Mouse (Mus musculus): ENCODE measurements at regions not wholly inside any gene's neighbourhood (a gene's known extent, or its start where the extent isn't known, plus 50 kb on each side); places are given as distances from the start of the nearest gene placed in this dataset.
"Not testable (repeated sequence)": the region's sequence is repeated elsewhere in the genome, so short reads cannot be mapped to it uniquely, and the experiment has no call there.

DNA sequence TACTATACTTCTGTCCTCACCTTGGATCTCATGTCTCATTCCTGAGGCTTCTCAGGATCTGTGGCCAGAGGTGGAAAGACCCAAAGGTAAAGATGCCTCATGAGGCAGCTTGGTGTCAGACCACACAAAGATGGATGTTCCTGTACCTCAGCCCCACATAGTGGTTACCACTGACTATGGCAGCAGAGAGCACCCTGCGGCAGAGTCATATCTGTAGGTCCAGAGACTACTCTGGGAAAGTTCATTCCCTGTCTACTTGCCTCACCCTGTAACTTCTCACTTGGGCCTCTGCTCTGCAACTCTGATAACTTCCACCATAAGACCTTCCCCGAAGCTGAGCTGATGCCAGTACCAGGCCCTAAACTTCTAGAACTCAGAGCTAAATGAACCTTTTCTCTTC, 91.9 kb upstream of the Klf13 start:
- DNase-seq (ENCODE audit: low spot score), result no peak

DNA sequence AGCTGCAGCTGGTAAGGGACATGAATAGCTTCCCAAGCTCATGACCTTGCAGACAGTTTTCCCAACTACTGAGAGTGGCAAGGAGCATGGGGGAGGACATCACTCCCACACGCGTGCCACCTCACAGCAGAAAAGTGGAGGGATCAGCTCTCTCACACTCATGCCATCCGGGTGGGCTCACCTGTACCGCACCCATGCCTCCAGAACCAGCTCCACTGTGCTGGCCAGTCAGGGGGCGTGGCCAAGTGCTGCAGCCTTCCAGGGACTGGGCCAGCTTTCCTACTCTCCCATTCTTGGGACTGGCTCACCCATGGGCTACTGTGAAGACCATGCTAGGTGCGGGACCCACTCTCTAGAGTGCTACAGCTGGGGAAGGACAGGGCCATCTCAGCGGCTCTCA, 88.4 kb upstream of the Klf13 start:
- no peak for DNase-seq (ENCODE audit: low spot score)

DNA sequence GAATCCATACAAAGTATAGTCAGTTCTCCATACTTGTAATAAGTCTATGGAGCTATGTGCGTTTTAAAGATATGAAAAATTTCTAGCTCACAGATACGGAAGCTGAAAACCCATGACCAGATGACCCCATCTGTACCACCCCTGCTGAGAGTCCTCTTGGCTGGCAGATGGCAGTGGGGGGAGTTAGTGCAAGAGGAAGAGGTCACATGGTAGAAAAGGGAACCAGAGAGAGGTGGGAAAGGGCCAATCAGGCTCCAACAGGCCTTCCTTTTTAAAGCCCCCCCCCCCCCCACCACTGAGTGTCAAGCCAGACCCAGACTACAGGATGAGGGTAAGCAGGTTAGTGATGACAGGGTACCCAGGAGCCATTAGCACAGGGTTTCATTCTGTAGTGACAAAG, 86.4 kb upstream of the Klf13 start:
- no peak for DNase-seq (ENCODE audit: low spot score)

DNA sequence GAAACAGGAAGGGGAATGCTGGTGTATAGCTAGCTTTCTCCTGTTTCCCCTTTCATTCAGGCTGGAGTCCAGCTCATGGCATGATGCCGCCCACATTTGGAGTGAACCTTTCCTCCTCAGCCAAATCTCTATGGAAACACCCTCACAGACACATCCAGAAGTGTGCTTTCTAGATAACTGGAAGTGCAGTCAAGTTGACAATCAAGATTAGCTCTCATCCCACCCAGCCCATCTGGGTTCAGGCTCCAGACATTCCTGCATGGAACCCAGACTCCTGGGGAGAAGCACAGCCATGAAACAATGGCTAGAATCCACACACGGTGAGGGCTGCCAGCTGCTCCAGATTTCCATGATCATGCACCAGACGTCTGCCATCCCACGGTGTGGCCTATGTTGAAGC, 85.5 kb upstream of the Klf13 start:
- no peak for DNase-seq (ENCODE audit: low spot score)

DNA sequence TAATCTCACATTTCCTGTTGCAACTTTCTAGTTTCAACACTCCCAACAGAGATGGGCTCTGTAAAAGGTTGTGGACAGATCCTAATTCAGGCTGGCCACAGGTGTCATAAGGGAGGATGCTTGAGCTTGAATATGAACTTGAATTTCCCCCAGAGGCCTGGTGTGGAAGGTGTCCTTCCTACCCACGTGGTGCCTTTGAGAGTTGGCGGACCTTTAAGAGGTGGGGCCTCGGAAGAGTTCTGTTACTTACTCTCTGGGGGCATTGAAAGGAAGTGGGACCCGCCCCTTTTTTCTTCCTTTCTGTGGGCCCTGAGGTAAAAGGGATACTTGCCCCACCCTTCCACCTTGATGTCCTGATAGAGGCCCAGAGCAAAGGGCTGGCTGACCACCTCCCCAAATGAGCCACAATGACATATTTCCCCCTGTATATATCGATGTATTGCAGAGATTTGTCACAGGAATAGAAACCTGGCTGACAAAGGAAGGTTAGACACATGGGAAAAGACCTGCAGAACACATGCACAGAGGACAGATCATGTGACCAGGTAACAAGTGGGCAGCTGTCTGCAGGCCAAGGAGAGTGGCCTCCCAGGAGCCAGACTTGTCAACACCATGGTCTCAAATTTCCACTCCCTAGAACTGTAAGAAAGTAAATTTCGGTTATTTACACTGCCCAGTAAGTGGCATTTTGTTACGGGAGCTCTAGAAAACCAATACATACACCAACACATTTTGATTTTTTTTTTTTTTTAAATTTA, 84.2 kb upstream of the Klf13 start:
- no peak for DNase-seq (ENCODE audit: low spot score)

DNA sequence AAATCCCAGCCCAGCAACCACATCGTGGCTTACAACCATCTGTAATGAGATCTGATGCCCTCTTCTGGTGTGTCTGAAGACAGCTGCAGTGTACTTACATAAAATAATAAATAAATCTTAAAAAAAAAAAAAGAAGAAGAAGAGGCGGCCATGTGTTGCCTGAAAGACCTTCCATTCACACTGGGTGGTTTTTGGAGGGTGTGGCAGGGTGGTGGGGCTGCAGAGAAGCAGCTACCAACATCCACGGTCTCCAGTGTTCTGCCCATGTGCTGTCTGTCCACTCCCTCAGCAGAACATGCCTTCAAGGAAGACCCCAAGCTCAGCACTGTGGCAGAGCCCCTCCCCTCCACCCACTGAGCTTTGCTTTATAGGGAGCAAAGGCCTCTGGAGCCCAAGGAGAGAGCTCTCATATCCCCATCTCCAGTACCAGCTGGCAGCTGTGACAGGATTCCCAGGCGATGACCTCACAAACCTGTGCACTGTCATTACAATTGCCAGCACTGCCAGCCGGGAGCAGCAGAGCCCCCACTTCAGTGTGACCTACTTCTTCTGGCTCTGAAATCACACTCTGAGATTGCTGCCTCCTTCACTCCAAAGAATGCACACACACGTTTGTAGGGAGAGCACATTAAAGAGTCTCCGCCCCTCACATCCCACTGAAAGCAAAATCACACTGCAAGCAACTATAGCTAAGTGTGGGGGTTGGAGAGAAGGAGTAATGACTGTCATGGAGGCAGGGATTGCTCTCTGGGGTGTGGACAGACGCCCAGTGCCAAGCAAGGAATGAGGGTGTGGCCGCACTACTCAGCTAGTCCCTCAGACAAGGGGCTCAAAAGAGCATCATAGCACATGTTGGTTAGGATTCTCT, 82.8 kb upstream of the Klf13 start:
- no peak for DNase-seq (ENCODE audit: low spot score)

DNA sequence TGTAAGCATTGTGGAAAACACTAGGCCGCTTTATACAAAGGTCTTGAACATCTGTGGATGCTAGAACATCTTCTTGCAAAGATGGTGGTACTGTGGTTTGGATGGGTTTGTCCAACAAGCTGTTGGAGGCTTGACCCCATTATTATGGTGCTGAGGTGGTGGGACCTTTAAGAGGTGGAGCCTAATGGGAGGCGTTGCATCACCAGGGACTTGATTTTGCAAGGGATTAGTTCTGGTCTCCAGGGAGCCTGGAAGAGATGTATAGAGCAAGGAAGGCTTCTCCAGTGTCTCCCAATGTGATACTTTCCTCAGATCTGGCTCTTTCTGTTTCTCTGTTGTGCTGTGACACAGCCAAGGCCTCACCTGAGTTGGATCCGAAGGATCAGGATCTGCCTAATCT, 79.4 kb upstream of the Klf13 start:
- no peak for DNase-seq (ENCODE audit: low spot score)

DNA sequence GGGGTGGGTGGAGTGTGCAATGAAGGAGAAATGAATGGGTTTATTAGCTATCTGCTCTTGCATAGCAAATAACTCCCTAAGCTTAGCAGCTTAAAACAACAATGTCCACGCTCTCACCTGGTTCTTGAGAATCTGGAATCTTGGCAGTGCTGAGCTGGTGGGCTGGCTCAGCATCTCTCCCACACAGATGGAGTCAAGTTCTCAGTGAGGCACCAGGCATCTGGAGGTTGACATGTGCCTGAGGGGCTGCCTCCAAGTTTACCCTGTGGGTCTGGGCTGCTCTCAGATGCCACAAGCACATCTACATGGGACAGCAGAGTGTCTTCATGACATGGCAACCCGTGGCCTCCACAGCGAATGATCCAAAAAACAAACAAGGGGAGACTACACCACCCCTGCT, 78.2 kb upstream of the Klf13 start:
- DNase-seq (ENCODE audit: low spot score), result no peak

DNA sequence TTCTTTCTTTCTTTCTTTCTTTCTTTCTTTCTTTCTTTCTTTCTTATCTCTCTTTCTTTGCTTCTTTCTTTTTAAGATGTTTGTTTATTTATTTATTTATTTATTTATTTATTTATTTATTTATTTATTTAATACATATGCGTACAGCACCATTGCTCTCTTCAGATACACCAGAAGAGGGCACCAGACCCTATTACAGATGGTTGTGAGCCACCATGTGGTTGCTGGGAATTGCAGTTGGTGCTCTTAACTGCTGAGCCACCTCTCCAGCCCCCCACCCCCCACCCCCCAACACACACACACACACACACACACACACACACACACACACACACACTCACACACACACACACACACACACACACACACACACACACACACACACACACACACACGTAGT, 76.4 kb upstream of the Klf13 start:
- not testable (repeated sequence) for DNase-seq (ENCODE audit: low spot score)

DNA sequence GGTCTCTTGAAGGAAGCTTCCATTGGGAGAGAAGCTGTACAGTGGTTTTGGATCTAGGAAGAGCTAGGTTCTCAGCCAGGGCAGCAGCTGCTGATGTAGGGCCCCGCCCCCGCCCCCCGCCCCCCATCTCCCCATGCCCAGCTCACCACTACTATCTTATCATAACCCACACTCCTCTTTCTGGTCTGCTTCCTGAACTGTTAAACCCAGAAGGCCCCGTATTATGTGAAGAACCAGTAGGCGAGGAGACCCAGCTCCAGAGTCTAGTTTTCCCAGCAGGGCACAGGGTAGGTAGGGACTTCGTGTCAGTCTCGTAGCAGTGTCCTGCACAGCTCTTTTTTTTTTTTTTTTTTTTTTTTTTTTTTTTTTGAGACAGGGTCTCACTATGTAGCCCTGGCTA, 75.5 kb upstream of the Klf13 start:
- no peak for DNase-seq (ENCODE audit: low spot score)

DNA sequence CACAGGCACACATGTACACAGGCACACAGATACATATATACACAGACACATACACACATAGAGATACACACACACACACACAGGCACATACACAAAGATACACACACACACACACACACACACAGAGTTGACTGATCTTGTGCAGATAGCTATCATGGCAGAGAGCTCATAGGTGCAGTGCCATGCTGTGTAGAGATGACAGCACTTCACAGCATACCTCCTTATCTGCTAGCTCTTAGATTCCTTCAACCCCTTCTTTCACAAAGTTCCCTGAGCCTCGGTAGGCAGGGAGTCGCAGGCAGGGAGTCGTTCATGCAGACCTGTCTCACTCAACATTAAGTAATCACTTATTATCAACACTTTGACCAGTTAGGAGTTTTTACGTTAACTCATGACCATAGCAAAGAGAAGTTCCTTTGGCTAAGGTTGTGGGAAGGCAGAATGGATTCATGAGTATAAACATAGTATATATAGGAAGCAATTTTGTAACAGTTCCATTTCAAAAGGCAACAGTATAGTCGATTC, 74.4 kb upstream of the Klf13 start:
- no peak for DNase-seq (ENCODE audit: low spot score)

DNA sequence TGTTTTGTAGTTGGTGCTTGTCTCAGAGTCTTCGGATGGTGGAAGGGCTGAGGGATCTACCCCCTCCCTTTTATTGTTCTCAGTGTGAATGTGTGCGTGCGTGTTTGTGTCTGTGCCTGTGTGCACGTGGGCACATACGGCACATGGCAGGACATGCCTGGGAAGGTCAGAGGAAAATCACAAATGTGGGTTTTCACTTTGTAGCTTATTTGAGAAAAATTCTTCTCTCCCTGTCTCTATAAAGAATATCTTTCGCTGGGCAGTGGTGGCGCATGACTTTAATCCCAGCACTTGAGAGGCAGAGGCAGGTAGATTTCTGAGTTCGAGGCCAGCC, 73.5 kb upstream of the Klf13 start:
- no peak for DNase-seq (ENCODE audit: low spot score)

DNA sequence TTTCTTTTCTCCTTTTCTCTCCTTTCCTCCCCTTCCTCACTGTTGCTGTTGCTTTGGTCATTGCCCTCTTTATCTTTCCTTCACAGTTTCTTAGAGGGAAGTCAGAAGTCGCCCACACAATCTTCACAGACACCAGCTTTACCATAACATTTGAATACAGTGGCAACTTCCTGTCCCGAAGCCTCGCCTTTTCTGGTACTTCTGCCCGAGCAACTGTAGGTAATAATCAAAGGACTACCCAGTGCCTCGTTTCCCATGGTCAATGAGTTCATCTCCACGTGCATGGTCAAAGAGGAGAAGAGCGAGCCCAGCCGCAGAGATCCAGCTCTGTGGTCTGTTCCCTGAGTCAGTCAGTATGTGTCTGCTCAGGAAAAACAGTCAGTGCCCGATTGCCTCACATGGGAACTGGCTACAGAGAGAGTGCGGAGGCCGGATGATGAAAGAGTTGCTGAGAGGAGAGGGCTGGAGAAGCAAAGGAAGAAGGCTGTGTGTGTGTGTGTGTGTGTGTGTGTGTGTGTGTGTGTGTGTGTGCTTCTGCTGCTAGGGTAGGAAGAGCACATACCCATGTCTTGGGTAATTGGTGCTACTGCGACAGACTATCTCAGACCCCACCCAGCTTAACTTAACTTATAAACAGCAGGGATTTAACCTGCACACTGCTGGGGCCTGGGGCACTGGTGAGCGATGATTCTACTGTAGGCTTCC, 73.0 kb upstream of the Klf13 start:
- DNase-seq (ENCODE audit: low spot score), result no peak

DNA sequence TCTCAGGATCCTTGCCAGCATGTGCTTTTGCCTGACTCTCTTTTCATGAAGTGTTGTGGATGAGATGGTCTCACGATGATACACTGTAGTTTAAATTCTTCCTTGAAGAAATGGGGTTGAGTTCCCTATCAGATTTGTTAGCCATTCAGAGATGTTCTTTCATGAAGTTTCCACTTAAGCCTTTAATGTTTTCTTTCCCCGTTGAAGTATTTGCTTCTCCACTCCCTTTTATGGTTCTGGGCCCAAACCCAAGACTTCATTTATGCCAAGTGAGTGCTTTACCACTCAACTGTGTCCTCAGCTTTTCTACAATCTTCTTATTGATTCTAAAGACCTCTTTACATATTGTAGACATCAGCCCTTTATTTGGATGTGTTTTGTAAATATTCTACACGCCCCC, 71.9 kb upstream of the Klf13 start:
- no peak for DNase-seq (ENCODE audit: low spot score)

DNA sequence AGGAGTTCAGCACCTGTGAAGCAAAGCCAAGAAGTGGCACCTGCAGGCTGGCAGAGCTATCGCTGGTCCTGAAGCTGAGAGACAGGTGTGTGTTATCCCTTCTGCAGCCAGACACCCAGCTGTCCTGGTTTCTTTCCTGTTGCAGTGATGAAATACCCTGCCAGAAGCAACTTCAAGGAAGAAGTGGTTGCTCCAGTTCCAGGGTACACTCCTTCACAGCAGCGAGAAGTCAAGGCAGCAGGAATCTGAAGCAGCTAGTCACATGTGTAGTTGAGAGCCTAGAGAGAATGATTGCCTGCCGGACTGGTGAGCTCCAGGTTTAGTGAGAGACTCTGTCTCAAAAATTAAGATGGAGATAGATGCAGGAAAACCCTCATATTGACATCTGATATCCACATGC, 69.1 kb upstream of the Klf13 start:
- DNase-seq (ENCODE audit: low spot score), result no peak

DNA sequence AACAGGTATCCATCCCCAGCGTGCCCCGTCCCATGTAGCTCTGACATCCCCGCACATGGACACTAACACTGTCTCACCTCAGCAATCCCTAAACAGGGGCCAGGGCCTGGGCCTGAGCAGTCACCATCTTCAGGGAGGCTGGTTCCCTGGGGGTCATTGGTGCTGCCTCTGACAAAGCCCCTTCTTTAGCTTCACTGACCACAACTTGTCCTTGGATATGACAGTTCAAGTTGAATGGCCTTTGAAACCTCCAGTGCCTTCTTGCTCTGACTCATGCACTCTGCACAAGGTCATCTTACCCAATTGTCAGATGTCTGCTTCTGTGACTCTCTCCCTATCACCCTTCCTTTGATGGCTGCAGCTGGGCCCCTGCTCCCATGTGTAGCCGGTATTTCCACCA, 68.2 kb upstream of the Klf13 start:
- DNase-seq (ENCODE audit: low spot score), result no peak

DNA sequence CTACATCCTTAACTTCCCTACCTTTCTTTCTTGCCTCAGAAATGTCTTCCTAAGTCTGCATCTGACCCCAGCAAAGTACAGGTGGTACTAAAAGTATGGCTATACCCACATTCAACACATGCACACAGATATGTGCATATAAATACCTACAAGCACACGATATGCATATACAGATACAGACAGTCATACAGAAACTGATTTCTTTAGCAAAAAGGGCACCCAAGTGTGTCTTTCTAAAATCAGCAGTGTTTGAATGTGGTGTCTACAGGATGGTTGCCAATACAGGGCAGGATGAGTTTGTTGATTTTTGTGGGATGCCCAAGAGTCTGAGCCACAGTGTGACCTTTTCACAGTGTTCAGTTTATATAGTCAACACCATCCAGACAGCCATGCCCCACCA, 67.0 kb upstream of the Klf13 start:
- no peak for DNase-seq (ENCODE audit: low spot score)

DNA sequence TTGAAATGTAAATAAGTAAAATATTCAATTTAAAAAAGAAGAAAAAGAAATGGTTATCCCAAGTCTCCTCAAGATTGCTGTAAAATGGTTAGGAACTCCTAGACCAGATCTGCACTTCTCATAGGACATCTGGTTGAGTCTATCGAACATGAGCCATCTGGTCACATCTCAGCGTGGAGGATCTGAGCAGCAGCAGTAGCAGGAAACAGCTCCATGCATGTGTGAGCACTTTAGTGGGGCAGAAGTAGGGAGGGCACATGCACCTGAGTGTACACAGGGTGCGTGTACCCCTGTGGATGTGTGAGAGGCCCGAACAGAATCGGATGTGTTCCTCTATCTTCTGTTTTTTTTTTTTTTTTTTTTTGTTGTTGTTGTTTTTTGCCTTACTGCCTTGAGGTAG, 65.2 kb upstream of the Klf13 start:
- DNase-seq (ENCODE audit: low spot score), result no peak

DNA sequence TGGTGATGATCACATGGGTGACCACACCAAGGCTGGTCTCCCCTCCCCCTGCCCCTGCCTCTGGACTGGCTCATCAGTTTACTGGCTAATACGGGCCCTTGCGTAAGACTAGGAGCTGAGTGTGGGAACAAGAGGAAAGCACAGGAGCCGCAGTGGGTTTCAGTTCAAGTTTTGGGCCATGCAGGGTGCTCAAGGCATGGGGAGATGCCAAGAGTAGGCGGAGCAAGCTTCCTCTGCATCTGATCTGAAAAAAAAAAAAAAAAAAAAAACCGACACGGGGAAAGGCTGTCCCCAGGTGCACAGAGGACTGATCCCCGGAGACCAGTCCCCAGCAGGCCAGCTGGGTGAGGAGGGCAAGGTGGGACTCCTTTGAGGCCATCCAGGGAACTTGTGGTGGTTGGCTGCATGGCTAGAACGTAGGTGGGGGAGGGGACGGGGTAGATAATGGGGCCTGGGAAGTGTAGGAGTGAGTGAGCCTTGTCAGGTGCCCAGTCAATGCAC, 62.9 kb upstream of the Klf13 start:
- no peak for DNase-seq (ENCODE audit: low spot score)

DNA sequence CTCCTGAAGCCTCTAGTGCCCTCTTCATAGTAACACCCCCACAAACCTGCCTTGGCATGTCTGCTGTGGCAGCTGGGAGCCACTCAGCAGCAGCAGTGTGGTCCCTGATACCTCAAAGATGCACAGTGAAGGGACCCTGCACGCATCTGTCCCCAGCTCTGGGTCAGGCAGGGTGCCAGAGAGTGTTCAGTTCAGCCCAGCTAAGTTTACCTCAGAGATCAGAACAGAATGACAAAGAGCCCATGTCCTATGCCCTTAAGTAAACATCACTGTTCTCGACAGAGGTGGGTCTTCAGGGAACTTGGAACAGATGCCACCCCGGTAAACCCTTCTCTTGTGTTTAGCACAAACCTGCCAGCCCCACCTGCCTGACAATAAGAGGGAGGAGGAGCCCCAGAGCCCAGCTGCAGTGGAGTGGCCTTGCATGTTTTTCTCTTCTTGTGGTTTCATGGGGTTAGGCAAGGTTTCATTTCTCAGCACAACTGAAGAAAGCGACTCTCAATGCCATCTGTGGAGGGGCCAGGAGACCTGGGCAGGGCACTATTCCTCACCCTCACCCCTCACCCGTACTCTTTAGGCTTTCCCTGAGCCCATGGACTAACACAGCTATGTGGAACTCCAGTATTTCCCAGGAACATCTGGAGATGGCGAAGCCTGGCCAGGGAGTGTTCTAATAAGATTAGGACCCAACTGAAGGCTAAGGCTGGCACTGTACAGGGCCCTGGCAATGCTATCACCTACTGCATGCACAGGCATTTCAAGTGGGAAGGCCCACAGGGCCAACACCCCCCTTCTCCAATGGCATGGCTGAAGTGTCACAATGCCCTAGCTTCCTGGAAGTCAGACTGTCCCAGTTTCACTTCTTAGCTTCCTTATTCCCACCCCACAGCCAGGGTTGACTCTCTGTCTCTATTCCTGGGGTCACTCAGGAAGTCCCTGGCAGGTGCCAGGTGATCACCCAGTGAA, 60.6 kb upstream of the Klf13 start:
- no peak for DNase-seq (ENCODE audit: low spot score)

DNA sequence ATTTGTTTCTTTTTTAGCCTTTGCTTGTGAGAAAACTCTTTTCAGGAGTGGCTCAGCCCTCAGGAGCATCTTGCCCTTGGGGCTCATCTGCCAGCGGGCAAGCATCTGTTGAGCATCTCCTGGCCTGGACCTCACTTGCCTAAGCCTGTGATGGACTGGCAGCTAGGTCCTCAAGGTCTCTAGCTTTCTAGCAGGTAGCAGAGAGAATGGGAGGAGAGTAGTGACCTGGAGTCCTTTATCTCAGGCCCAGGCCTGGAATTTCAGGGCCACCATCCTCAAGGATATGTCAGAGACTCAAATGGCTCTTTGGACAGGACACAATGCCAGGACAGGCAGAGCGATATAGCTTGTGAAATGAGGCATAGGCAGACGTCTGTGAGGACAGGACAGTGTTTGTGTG, 59.3 kb upstream of the Klf13 start:
- no peak for DNase-seq (ENCODE audit: low spot score)
